Mouse (Mus musculus): ENCODE results near the gene Traf3. TPM values are rescaled to one million over a fixed set of nuclear protein-coding genes. Genes with fewer than 3 reads are reported as not detected.

Gene Traf3
- total RNA-seq, 1 experiment from 2014 or later, result 32.4 TPM

GRCm38 (mm10) chr12:111265212-111265611, 99.0 kb downstream of the Traf3 start:
- no peak for DNase-seq

- no peak for DNase-seq
These were observed 100.4 kb downstream of the Traf3 start for GRCm38 (mm10) chr12:111266592-111266991.

DNA sequence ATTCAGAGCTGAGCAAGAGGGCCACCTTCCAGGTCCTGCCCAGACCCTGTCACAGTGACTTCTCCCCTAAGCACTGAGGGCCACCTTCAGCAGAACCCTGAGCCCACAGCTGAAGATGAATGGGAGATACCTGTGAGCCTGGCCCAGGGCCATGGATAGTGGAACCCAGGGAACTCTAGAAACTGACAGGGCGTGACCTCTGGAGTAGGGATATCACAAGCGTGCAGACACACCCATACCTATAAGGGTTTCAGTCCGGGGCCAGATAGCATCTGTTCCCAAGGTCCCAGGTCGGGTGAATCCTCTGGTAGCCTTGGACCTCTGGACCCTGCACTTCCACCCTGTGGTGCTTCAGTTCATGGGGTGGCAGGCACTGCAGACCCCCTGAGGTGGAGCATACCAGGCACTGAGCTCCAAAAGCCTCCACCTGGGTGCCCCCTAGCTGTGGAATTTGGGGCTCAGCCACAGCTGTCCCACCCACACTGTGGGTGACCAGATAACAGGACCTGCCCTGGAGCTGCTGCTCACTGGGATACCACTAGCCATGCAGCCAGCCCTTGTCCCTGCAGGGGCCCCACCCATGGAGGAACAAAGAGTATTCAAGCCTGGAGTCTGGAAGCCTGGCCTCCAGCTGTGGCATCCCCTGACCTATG, 101.6 kb downstream of the Traf3 start:
- DNase-seq, result no peak

- DNase-seq, result no peak
These were observed 104.6 kb downstream of the Traf3 start, which contains the start of gene Amn for GRCm38 (mm10) chr12:111270629-111271277. TSS of gene Amn (plus strand) at chr12:111271095.

- DNase-seq, result no peak
These were observed 105.2 kb downstream of the Traf3 start for GRCm38 (mm10) chr12:111271406-111271805.

DNA sequence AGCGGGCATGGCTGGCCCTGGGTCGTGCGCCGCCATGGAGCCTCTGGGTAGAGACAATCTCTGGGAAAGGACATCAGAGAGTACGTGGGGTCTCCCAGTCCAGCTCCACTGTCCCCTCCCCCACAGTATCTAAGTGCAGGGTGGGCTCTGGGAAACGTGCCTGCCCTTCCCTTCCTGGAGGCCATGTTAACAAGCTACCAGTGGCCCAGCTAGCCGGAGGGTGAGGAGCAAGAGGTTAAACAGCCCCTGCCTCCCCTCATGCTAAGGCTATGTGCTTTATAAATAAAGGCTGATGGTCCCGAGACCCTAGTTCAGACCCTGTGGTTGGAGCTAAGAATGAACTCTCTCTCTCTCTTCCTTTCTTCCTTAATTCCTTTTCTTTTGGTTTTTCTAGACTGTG, 105.8 kb downstream of the Traf3 start:
- DNase-seq, result no peak

- peak; percentile 84 for DNase-seq
These were observed 106.2 kb downstream of the Traf3 start for GRCm38 (mm10) chr12:111272420-111272819.

DNA sequence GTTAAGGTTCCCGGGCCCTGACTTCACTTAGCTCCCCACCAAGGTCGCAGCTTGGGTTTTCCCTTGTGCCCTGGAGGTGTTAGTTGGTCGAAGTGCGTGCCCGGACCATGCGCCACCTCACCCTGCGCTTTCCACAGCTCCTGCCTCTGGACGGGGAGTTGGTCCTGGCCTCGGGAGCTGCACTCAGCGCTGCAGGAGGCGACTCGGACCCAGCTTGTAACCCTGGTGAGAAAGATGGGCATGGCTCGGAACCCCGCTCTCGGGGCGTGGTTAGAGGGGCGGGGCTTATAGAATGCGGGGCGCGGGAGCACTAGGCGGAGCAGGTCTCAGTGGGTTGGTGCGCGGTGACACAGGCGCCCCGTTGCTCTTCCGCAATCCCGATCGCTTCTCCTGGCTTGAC, 107.8 kb downstream of the Traf3 start:
- DNase-seq, result no peak

DNA sequence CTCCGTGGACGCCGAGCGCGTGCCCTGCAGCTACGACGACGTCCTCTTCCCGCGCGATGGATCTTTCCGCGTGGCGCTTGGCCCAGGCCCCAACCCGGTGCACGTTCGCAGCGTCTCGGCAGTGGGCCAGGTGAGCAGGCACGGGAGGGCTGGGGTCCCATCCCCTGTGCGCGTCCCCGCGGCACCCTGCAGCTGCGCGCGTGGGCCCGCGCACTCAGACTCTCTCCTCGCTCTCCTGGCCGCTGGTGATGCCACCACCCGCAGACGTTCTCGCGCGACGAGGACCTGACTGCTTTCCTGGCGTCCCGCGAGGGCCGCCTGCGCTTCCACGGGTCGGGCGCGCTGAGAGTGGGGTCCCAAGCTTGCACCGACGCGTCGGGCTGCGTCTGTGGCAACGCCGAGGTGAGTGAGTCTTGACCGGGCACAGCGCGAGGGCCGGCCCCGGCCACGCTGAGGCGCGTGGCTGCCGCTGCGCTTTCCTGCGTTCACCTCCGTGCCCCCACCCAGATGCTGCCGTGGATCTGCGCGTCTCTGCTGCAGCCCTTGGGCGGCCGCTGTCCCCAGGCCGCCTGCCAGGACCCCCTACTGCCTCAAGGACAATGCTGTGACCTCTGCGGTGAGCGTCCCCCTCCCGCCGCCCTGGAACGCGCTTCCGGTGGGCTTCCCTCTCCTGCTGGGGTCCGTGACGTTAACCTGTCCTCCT, 108.4 kb downstream of the Traf3 start:
- no peak for DNase-seq

GRCm38 (mm10) chr12:111275150-111275841, 109.1 kb downstream of the Traf3 start:
- DNase-seq, result peak; percentile 77

DNA sequence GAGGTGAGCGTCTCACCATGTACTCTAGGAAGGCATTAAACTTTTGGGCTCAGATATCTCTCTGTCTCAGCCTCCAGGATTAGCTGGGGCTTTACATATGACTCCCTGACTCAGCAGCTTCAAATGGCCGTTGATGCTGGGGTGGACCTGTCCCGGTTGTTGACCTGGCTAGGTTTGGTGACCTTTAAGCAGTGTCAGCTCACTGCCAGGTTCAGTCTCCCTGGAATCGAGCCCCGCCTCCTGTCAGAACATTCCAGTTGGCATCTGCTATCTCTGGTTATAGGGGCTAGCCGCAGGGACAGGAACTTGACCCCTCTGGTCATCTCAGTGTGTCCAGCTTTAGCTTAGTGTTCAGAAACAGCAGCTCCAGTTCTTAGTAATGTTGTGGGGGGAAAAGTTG, 110.2 kb downstream of the Traf3 start:
- no peak for DNase-seq

DNA sequence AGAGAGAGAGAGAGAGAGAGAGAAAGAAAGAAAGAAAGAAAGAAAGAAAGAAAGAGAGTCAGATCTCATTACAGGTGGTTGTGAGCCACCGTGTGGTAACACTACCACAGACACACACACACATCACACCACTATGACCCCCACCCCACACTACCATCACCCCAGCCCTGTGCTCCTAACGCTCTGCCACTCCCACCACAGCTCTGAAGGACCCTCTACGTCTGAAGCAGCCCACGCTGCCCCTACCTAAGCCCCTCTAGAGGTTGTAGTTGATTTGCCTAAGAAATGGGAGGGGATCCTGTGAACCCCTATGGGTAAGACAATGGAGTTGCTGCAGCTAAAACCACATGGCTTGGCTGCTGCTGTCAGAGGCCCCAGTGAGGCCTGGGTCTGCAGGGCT, 117.4 kb downstream of the Traf3 start:
- no peak for DNase-seq

DNA sequence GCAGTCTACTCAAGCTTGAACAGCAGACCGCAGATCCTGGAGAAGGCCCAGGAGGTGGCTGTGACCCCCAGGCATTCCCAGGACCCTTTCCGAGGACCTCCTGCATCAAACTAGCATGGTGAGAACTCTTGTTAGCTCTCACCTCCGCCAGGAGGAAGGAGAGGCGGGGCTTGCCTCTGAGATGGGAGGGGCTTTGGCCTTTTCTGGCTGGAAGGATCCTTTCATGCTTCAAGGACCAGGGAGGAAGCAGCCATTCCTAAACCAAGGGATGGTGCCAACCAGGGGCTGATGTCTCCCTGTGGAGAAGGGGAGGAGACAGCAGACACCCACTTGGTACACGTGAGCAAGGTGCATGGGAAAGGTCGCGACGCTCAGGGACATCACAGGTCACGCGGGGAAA, 118.4 kb downstream of the Traf3 start:
- DNase-seq, result no peak

GRCm38 (mm10) chr12:111293025-111293424, 126.9 kb downstream of the Traf3 start:
- DNase-seq, result peak; percentile 2

- peak; percentile 1 for DNase-seq
These were observed 135.3 kb downstream of the Traf3 start for GRCm38 (mm10) chr12:111301322-111302017.

DNA sequence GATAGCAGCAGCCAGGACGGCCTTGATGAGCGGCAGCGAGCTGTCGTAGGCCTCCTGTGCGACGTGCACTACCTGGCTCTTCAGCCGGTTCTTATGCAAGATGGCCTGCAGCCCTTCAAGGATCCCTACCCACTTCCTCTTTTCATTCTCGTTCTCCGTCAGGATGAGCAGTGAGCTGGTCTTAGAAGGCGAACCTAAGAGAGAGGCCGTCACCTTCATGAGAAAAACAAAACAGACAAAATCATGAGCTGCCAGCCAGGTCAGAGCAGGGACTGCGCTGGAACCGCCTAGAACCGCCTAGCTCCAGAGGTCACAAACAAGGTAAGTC, 135.8 kb downstream of the Traf3 start:
- DNase-seq, result no peak

DNA sequence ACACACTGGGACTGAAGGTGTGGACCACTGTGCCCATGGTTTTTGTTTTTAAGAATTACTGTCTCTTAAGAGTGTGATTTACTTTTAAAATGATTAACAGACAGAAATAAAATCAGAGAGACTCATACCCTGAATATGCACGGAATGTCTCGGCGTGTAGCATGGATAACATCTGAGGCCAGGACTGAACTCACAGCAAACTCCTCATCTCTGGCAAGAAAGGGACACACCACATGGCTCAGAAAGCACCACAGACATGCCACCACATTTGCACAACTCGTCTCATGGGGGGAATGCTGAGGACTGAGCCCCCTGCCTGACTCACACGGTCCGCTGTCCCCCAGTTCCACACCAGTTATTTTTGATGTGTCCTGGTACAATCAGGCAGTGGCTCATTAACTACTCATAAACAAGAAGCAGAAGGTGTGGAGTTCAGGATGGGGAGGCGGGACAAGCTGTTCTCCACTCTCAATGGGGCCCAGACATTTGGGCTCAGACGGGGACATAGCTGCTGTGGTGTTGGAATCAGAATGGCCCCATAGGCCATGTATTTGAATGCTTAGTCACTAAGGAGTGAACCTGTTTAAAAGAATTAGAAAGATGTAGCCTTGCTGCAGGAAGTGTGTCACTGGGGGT, 137.7 kb downstream of the Traf3 start:
- no peak for DNase-seq

DNA sequence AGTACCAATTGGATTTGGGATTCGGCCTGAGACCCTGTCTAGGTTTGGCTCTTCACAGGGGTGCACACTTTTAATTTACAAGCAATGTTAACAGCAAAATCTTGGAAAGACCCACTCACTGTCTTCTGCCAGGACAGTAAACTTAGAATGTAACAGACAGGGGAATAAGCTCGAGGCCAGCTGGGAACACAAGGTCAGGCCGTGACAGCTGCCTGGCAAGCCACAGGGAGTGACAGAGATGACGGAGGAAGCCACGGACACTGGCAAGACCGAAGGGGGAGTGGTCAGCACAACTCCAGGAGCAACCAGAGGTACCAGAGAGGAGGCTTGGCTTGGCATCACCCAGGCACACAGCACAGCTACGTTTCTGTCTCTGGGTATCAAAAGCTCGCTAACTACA, 140.7 kb downstream of the Traf3 start:
- peak; percentile 72 for DNase-seq

GRCm38 (mm10) chr12:111309256-111309655, 143.1 kb downstream of the Traf3 start:
- no peak for DNase-seq

GRCm38 (mm10) chr12:111309931-111310330, 143.8 kb downstream of the Traf3 start:
- DNase-seq, result no peak

DNA sequence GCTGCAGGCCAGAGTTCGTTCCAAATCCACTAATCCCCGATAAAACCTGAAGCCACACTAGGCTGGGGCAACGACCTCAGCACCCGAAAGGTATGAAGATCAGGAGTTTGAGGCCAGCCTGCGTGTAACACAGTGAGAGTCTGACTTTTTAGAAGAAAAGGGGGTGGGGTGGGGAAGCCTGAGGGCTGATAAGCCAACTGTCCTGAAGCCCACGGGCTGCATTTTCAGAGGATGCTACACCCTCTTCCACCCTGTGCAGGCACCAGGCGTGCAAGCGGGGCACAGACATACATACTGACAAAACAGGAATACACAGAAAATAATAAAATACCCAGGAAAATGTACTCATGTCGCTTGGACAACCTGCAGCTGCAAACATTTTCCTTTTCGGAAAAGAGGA, 145.6 kb downstream of the Traf3 start:
- DNase-seq, result no peak

- no peak for DNase-seq
These were observed 148.1 kb downstream of the Traf3 start for GRCm38 (mm10) chr12:111314273-111314672.

Data from adrenal gland, postnatal 25 days (tissue).